Mouse (Mus musculus) liver, embryonic 15.5 days (tissue): ENCODE results near the gene Acly. TPM values are rescaled to one million over a fixed set of nuclear protein-coding genes. Genes with fewer than 3 reads are reported as not detected.

ENCODE experiments used
- ATAC-seq: fragments of 200-750 bp; cut with Nextera tagmentation; 2 replicates; pipeline ENCODE4 v1.8.0; 2017; ENCODE audit warnings: moderate number of reproducible peaks, mild to moderate bottlenecking, moderate library complexity; ENCODE audit not compliant: insufficient read depth
- H3K27ac ChIP-seq: fragments of 300-500 bp; sonication (generic); replicated peaks from 2 replicates; pipeline ENCODE4 v1.5.1; 2015; ENCODE audit warnings: mild to moderate bottlenecking, inconsistent platforms
- H3K27me3 ChIP-seq: fragments of 300-500 bp; sonication (generic); 2 replicates; pipeline ENCODE4 v1.6.1; 2015; ENCODE audit warnings: mild to moderate bottlenecking, inconsistent platforms
- H3K36me3 ChIP-seq: fragments of 300-500 bp; sonication (generic); replicated peaks from 2 replicates; pipeline ENCODE4 v1.6.1; 2015; ENCODE audit warnings: moderate library complexity, mild to moderate bottlenecking, inconsistent platforms
- H3K4me1 ChIP-seq: fragments of 300-500 bp; sonication (generic); replicated peaks from 2 replicates; pipeline ENCODE4 v1.6.1; 2015; ENCODE audit warnings: inconsistent platforms
- H3K4me2 ChIP-seq: fragments of 300-500 bp; sonication (generic); 2 replicates; pipeline ENCODE4 v1.6.1; 2015; ENCODE audit warnings: moderate library complexity, mild to moderate bottlenecking, inconsistent platforms
- H3K4me3 ChIP-seq: fragments of 300-500 bp; sonication (generic); replicated peaks from 2 replicates; pipeline ENCODE4 v1.5.1; 2015; ENCODE audit warnings: mild to moderate bottlenecking, inconsistent platforms
- H3K9ac ChIP-seq: fragments of 300-500 bp; sonication (generic); 2 replicates; pipeline ENCODE4 v1.6.1; 2015; ENCODE audit warnings: moderate library complexity, mild to moderate bottlenecking, inconsistent platforms
- H3K9me3 ChIP-seq: fragments of 300-500 bp; sonication (generic); replicated peaks from 2 replicates; pipeline ENCODE4 v1.6.1; 2016; ENCODE audit warnings: inconsistent platforms
- WGBS: fragments of 180-500 bp; shearing (Covaris S2); methylation state at CpG from one replicate; pipeline ENCODE4 v1.1.7; 2015; ENCODE audit warnings: mixed read lengths; ENCODE audit not compliant: insufficient replicate concordance; 5-methylcytosine and 5-hydroxymethylcytosine counted together
- polyA plus RNA-seq: library from polyadenylated mRNA; unstranded; fragments of >200 nt; fragmentation: Nextera tagmentation; extraction: Ambion mirVana; gene quantifications from 2 replicates; pipeline ENCODE4 v1.2.1, GENCODE M21; 2015

Gene Acly
- polyA plus RNA-seq, 1 experiment from 2014 or later, result 103 TPM

GRCm38 (mm10) chr11:100476281-100476680 lies 51.5 kb downstream of the Acly start:
- no peak for ATAC-seq
- H3K36me3 ChIP-seq, result peaks cover 50% of the 10 kb centered on the region
- H3K4me3 ChIP-seq, result no peak overlapping the region
- H3K27me3 ChIP-seq, result no peaks in the 10 kb centered on the region
- no peak overlapping the region for H3K9ac ChIP-seq
- no peak overlapping the region for H3K27ac ChIP-seq
- WGBS, result 81% methylated on average over 5 of the region's 5 CpGs
- no peak overlapping the region for H3K4me2 ChIP-seq
- no peaks in the 10 kb centered on the region for H3K9me3 ChIP-seq
- peaks cover 13% of the 10 kb centered on the region for H3K4me1 ChIP-seq

GRCm38 (mm10) chr11:100472935-100473295 lies 54.9 kb downstream of the Acly start:
- ATAC-seq, result peak; percentile 53
- H3K9ac ChIP-seq, result peak overlapping the region; percentile 95; the same call in 1 of the 2 replicates
- peak overlapping the region; percentile 97 for H3K4me2 ChIP-seq
- peak overlapping the region; percentile 21; the same call in 1 of the 2 replicates for H3K27ac ChIP-seq
- peak overlapping the region; percentile 96 for H3K4me3 ChIP-seq
- WGBS, result 24% methylated on average over 5 of the region's 5 CpGs
- H3K4me1 ChIP-seq, result peaks cover 30% of the 10 kb centered on the region
- no peaks in the 10 kb centered on the region for H3K27me3 ChIP-seq
- peaks cover 20% of the 10 kb centered on the region for H3K36me3 ChIP-seq
- no peaks in the 10 kb centered on the region for H3K9me3 ChIP-seq

DNA sequence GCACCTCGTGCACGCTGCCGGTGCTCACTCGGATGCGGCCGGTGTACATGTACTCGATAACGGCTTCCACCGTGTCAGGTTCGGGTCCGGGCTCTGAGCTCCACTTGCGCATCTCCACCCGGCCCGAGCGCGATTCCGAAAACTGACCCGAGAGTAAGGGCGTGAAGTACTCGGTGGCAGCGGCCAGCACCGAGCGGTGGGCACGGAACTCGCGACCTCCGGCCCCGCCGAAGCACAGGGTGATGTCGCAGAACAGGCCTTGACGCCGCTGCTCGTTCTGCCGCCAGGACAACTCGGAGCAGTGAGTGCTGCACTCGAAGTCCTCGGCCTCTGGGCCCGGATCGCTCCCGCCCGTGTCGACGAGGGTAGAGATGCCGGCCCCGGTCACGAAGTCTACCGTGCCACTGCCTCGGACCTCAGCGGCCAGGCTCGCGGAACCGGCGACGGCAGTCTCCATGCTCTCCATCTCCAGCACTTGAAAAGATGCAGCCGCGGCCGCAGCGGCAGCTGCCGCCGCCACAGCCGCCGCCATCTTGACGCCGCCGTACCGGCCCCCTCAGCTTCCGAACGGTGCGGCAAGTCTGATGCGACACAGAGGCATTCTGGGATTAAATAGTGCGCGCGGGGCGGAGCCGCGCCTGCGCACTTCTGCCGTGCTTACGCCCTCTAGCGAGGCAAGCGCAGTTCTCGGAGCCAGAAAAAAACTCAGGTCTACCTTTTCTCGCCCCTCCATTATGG lies 55.4 kb downstream of the Acly start, which contains the start of gene Klhl11:
Gene Klhl11 (minus strand): TSS at position 545 of the 738 bp plus-strand sequence.
- peak; percentile 90 for ATAC-seq
- H3K4me2 ChIP-seq, result peak within 1 kb of the TSS; percentile 97
- H3K36me3 ChIP-seq, result peaks cover 17% of the 10 kb centered on the region
- peaks cover 30% of the 10 kb centered on the region for H3K4me1 ChIP-seq
- H3K9ac ChIP-seq, result peak within 1 kb of the TSS; percentile 95
- under 1% methylated on average over 83 of the region's 83 CpGs for WGBS
- peak within 1 kb of the TSS; percentile 82 for H3K27ac ChIP-seq
- peak within 1 kb of the TSS; percentile 96 for H3K4me3 ChIP-seq
- no peaks in the 10 kb centered on the region for H3K27me3 ChIP-seq
- no peaks in the 10 kb centered on the region for H3K9me3 ChIP-seq

GRCm38 (mm10) chr11:100471352-100472196 lies 56.2 kb downstream of the Acly start:
- no peaks in the 10 kb centered on the region for H3K27me3 ChIP-seq
- no peaks in the 10 kb centered on the region for H3K9me3 ChIP-seq
- H3K36me3 ChIP-seq, result peaks cover 9% of the 10 kb centered on the region
- H3K9ac ChIP-seq, result peak overlapping the region; percentile 95
- peak overlapping the region; percentile 82 for H3K27ac ChIP-seq
- peaks cover 30% of the 10 kb centered on the region for H3K4me1 ChIP-seq
- 6% methylated on average over 30 of the region's 30 CpGs for WGBS
- no peak for ATAC-seq
- peak overlapping the region; percentile 96 for H3K4me3 ChIP-seq
- H3K4me2 ChIP-seq, result peak overlapping the region; percentile 97

GRCm38 (mm10) chr11:100465833-100466232 lies 62.0 kb downstream of the Acly start:
- no peak overlapping the region for H3K4me2 ChIP-seq
- no peak for ATAC-seq
- H3K36me3 ChIP-seq, result peaks cover 23% of the 10 kb centered on the region
- no peaks in the 10 kb centered on the region for H3K27me3 ChIP-seq
- H3K4me1 ChIP-seq, result peaks cover 23% of the 10 kb centered on the region
- no peak overlapping the region for H3K4me3 ChIP-seq
- H3K27ac ChIP-seq, result no peak overlapping the region; the same call in 1 of the 2 replicates
- WGBS, result 28% methylated on average over 1 of the region's 1 CpGs
- H3K9ac ChIP-seq, result no peak overlapping the region
- H3K9me3 ChIP-seq, result no peaks in the 10 kb centered on the region

DNA sequence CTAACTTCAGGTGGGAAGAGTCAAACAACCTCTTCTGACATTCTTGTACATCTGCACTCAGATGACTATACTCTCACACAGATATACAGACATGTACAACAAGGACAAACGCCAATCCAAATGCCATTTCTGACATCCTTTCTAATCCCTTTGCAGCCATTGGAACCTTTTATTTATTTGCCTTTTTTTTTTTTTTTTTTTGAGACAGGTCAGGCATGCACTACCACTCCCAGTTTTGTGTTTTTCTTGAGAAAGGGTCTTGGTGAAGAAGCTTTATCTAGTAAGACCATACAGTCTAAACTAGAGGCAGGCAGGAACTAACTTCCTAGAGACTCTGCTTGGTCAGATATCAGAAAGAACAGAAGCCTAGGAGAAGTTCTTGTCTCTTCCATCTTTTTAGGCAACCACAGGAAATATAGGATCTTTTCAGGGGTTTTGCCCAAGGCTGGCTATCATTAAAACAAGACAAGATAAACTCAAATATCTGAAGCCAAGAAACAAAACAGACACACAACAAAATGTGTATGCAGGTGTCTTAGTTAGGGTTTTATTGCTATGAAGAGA lies 62.5 kb downstream of the Acly start:
- no peak overlapping the region for H3K4me2 ChIP-seq
- no peak overlapping the region; the same call in 1 of the 2 replicates for H3K27ac ChIP-seq
- ATAC-seq, result no peak; the same call in 1 of the 2 replicates
- no peaks in the 10 kb centered on the region for H3K9me3 ChIP-seq
- no peak overlapping the region for H3K4me3 ChIP-seq
- WGBS, result 49% methylated on average over 1 of the region's 1 CpGs
- peaks cover 23% of the 10 kb centered on the region for H3K36me3 ChIP-seq
- H3K4me1 ChIP-seq, result peaks cover 18% of the 10 kb centered on the region
- H3K9ac ChIP-seq, result no peak overlapping the region
- H3K27me3 ChIP-seq, result no peaks in the 10 kb centered on the region

DNA sequence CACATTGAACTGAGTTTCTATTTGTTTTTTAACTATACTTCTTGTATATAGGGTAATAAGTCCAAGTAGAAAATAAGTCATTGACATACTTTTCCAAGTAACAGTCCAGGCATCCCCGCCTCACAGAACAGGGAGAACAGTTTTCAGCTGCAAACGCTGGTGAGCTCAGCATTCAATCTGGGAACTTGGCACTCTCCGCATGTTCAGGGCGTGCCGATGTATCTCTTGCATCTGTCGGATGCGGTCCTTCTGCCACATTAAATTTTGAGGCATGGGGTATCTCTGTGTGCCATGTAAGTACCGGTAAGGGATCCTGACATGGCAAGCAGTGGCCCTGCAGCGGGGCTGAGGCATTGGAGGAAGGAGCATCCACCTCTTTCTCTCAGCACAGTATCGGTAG lies 65.1 kb downstream of the Acly start:
- 88% methylated on average over 10 of the region's 10 CpGs for WGBS
- H3K27me3 ChIP-seq, result no peaks in the 10 kb centered on the region
- H3K4me2 ChIP-seq, result no peak overlapping the region
- H3K4me3 ChIP-seq, result no peak overlapping the region
- ATAC-seq, result no peak
- H3K27ac ChIP-seq, result no peak overlapping the region
- H3K36me3 ChIP-seq, result peaks cover 28% of the 10 kb centered on the region
- H3K9me3 ChIP-seq, result no peaks in the 10 kb centered on the region
- peaks cover 12% of the 10 kb centered on the region for H3K4me1 ChIP-seq
- no peak overlapping the region for H3K9ac ChIP-seq

- Histone ChIP-seq H3K36me3 (peaks cover 20% of the 10 kb centered on the region), H3K4me2 (no peak overlapping the region), H3K4me3 (no peak overlapping the region), H3K27me3 (no peaks in the 10 kb centered on the region), H3K4me1 (no peaks in the 10 kb centered on the region), H3K27ac (no peak overlapping the region), H3K9ac (no peak overlapping the region), H3K9me3 (no peaks in the 10 kb centered on the region)
- 74% methylated on average over 5 of the region's 5 CpGs for WGBS
- no peak for ATAC-seq
Measured at GRCm38 (mm10) chr11:100457711-100458110, 70.1 kb downstream of the Acly start.

DNA sequence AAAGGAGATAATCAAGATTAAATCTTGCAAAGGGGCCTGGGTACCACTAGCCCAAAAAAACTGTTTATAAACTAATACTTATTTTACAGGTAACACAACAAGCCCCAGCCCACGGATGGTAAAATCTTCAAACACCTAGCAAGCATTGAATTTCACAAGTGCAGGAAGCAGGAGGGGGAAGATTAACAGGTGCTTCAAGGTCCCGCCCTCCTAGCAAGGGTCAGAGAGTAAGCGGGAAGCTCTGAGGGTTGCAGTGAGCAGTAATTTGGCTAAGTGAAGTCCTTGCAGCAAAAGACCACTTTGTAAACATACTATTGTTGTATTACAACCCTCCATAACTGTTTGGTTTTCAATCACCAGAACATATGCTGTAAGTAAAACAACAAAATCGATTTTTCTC lies 70.6 kb downstream of the Acly start:
- no peak overlapping the region for H3K9ac ChIP-seq
- H3K36me3 ChIP-seq, result peaks cover 18% of the 10 kb centered on the region
- ATAC-seq, result no peak

GRCm38 (mm10) chr11:100442625-100443024 lies 85.2 kb downstream of the Acly start:
- peaks cover 20% of the 10 kb centered on the region for H3K4me1 ChIP-seq
- H3K9ac ChIP-seq, result no peak overlapping the region
- no peaks in the 10 kb centered on the region for H3K9me3 ChIP-seq
- no peaks in the 10 kb centered on the region; the same call in 1 of the 2 replicates for H3K27me3 ChIP-seq
- no peak overlapping the region for H3K27ac ChIP-seq
- WGBS, result 74% methylated on average over 6 of the region's 6 CpGs
- H3K4me2 ChIP-seq, result no peak overlapping the region
- H3K4me3 ChIP-seq, result no peak overlapping the region
- H3K36me3 ChIP-seq, result no peaks in the 10 kb centered on the region
- ATAC-seq, result no peak

More for the DNA sequence above, 70.6 kb downstream of the Acly start:
- no peaks in the 10 kb centered on the region for H3K4me1 ChIP-seq
- no peak overlapping the region for H3K27ac ChIP-seq
- H3K4me2 ChIP-seq, result no peak overlapping the region
- H3K27me3 ChIP-seq, result no peaks in the 10 kb centered on the region
- WGBS, result 65% methylated on average over 4 of the region's 4 CpGs
- H3K9me3 ChIP-seq, result no peaks in the 10 kb centered on the region
- H3K4me3 ChIP-seq, result no peak overlapping the region

DNA sequence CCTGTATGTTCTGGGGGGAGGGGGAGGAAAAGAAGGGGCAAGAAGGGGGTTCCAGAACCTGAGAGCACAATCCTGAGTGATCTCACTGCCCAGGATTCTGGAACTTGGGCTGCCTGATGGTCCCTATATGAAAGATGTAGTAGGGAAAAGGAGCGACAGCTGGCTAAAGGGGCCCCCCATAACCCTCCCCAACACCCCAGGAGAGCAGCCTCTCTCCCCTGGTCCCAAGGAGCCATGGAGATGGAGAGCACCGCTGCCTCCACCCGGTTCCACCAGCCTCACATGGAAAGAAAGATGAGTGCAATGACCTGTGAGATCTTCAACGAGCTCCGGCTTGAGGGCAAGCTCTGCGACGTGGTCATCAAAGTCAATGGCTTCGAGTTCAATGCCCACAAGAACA lies 86.0 kb downstream of the Acly start, which contains the start of the genes Nt5c3b and Klhl10:
Gene Nt5c3b (minus strand): TSS at position 12 of the 400 bp plus-strand sequence.
Gene Klhl10 (plus strand): TSS at position 121 of the 400 bp plus-strand sequence.
- Histone ChIP-seq H3K4me1 (peaks cover 20% of the 10 kb centered on the region), H3K27me3 (no peaks in the 10 kb centered on the region; the same call in 1 of the 2 replicates), H3K9me3 (no peaks in the 10 kb centered on the region), H3K9ac (peak within 1 kb of the TSS; percentile 69), H3K4me3 (peak within 1 kb of the TSS; percentile 68), H3K4me2 (peak within 1 kb of the TSS; percentile 92), H3K27ac (no peak within 1 kb of the TSS), H3K36me3 (no peaks in the 10 kb centered on the region)
- ATAC-seq, result no peak
- 73% methylated on average over 8 of the region's 8 CpGs for WGBS
